Mouse (Mus musculus) MEL (cell line): ENCODE data around the gene Olfr382.
A peak's percentile ranks its signal among the peaks of the same experiment; 100 is the strongest.
"Not testable (repeated sequence)": the region's sequence is repeated elsewhere in the genome, so short reads cannot be mapped to it uniquely, and the experiment has no call there.

ENCODE experiments used
- BHLHE40 ChIP-seq: IDR thresholded peaks from 2 replicates; pipeline ENCODE4 v1.6.1; 2012; ENCODE audit warnings: low read depth, mild to moderate bottlenecking, inconsistent platforms, low read length, improper control_type of control experiment, borderline replicate concordance
- CHD2 ChIP-seq: IDR thresholded peaks from 2 replicates; pipeline ENCODE4 v1.6.1; 2011; ENCODE audit warnings: low read length, improper control_type of control experiment
- CTCF ChIP-seq, 3 experiments: IDR thresholded peaks in 2 of 3; conservative IDR thresholded peaks in 1 of 3; 2 replicates each; pipeline ENCODE4 v1.5.1; 2011 to 2012; ENCODE audit warnings: low read length in 3 of 3, low read depth in 2 of 3, mild to moderate bottlenecking in 2 of 3, improper control_type of control experiment in 1 of 3, inconsistent platforms in 1 of 3, mixed read lengths in 1 of 3, moderate library complexity in 1 of 3; ENCODE audit not compliant: control insufficient read depth in 1 of 3, insufficient read depth in 1 of 3, poor library complexity in 1 of 3, severe bottlenecking in 1 of 3
- E2F4 ChIP-seq: IDR thresholded peaks from 2 replicates; pipeline ENCODE4 v1.6.1; 2011; ENCODE audit warnings: low read depth, low read length, improper control_type of control experiment, borderline replicate concordance
- ELF1 ChIP-seq: IDR thresholded peaks from 2 replicates; pipeline ENCODE4 v1.6.1; 2014; ENCODE audit warnings: low read depth, mild to moderate bottlenecking, inconsistent platforms, low read length, improper control_type of control experiment, moderate library complexity
- EP300 ChIP-seq, 2 experiments: IDR thresholded peaks; 2 replicates each; pipeline ENCODE4 v1.6.1; 2011; ENCODE audit warnings: improper control_type of control experiment in 2 of 2, low read length in 2 of 2, low read depth in 1 of 2, mild to moderate bottlenecking in 1 of 2
- GATA1 ChIP-seq: IDR thresholded peaks from 2 replicates; pipeline ENCODE4 v1.6.1; 2011; ENCODE audit warnings: low read depth, low read length, improper control_type of control experiment
- HCFC1 ChIP-seq: IDR thresholded peaks from 2 replicates; pipeline ENCODE4 v1.6.1; 2012; ENCODE audit warnings: low read depth, mild to moderate bottlenecking, inconsistent platforms, low read length, improper control_type of control experiment, moderate library complexity
- POLR2A ChIP-seq, 2 experiments: IDR thresholded peaks; 2 replicates each; pipeline ENCODE4 v1.6.1; 2011 to 2012; ENCODE audit warnings: low read length in 2 of 2, mild to moderate bottlenecking in 2 of 2, control low read depth in 1 of 2, improper control_type of control experiment in 1 of 2, low read depth in 1 of 2, moderate library complexity in 1 of 2; ENCODE audit not compliant: control insufficient read depth in 1 of 2, insufficient read depth in 1 of 2, poor library complexity in 1 of 2
- POLR2AphosphoS5 ChIP-seq: IDR thresholded peaks from 2 replicates; pipeline ENCODE4 v1.6.1; 2012; ENCODE audit warnings: low read depth, borderline replicate concordance, mild to moderate bottlenecking, inconsistent platforms, low read length, moderate library complexity, mixed read lengths
- ZC3H11A ChIP-seq: IDR thresholded peaks from 2 replicates; pipeline ENCODE4 v1.6.1; 2012; ENCODE audit warnings: low read depth, mild to moderate bottlenecking, inconsistent platforms, low read length, improper control_type of control experiment
- ZMIZ1 ChIP-seq: IDR thresholded peaks from 2 replicates; pipeline ENCODE4 v1.6.1; 2012; ENCODE audit warnings: low read depth, mild to moderate bottlenecking, inconsistent platforms, low read length, improper control_type of control experiment, moderate library complexity
- ZNF384 ChIP-seq: IDR thresholded peaks from 2 replicates; pipeline ENCODE4 v1.6.1; 2012; ENCODE audit warnings: low read depth, mild to moderate bottlenecking, inconsistent platforms, low read length, improper control_type of control experiment

DNA sequence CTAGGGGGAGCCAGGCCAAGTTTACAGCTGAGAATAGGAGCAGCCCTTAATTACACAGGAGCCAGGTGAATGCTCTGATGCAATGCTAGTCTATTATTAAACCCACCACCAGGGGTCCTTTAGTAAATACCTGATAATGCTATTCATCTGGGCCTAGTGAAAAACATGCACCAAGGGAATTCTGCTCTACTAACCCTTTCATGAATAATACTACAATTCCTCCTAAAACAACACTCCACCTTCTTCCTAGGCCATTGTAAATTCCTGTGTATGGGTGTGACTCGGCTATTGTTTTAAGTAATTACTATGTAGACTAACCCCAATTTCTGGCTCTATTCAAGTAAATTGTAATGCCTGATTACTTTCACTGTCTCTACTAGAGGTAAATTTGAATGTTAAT lies 12.0 kb upstream of the Olfr382 start:
- TF ChIP-seq POLR2A (IDR thresholded peaks at IDR 0.05; ENCODE audit: control insufficient read depth in 1 of 2, insufficient read depth in 1 of 2, low read depth in 1 of 2, low read length in 2 of 2, poor library complexity in 1 of 2); POLR2AphosphoS5; GATA1; ZC3H11A; CHD2; HCFC1; ZNF384; BHLHE40; E2F4; EP300 (IDR thresholded peaks at IDR 0.05; ENCODE audit: low read depth in 1 of 2, low read length in 2 of 2); ZMIZ1; ELF1: not testable (repeated sequence)
- TF ChIP-seq CTCF (IDR thresholded peaks at IDR 0.05 in 2 of 3, conservative IDR thresholded peaks at IDR 0.05 in 1 of 3; ENCODE audit: control insufficient read depth in 1 of 3, insufficient read depth in 1 of 3, low read depth in 2 of 3, low read length in 3 of 3, poor library complexity in 1 of 3, severe bottlenecking in 1 of 3) = 0 out of 6 replicates have a peak, but pooled peaks of 1 of the 3 experiments have one; percentile 0
